Mouse (Mus musculus): ENCODE measurements around the gene Maml3. TPM values are rescaled to one million over a fixed set of nuclear protein-coding genes. Genes with fewer than 3 reads are reported as not detected.

The Maml3 gene
- total RNA-seq, 2 experiments from 2014 or later: 7.4 to 7.5 TPM

DNA sequence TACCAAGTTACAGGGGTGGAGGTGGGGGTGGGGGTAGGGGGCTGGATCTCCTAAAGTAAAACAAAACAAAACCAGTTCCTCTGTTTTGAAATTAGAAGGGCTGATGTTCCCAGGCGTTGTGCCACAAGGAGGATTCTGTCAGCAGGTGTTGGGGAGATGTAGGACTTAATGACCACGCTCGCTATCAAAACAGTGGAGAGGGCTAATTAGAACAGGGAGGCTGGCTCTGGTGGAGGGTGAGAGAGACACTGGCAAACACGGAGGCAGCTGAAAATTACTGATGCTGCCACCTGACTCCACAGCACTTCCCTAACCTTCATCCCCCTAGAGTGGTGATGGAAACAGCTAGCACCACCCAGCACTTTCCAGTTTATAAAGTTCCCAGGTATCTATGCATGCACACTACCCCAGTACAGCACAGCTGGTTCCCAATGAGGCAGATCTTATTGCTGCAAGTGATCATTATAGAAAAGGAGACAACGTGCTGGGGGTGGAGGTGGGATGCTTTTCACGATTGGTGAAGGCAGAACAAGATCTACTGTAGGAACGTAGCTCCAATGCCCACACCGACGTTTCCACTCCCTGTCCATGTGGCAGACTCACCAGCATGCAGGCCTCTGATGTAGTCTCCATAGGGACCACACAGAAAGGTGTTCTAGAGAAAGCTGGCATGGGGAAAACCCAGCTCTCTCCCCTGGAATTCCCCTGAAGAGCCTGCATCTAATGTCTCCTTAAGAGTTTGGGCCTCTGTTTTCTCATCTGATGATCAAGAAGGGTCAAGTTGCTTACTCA lies 332.8 kb downstream of the Maml3 start:
- DNase-seq: no peak
- intact Hi-C loops (cut with DNase I): no loop called here

DNA sequence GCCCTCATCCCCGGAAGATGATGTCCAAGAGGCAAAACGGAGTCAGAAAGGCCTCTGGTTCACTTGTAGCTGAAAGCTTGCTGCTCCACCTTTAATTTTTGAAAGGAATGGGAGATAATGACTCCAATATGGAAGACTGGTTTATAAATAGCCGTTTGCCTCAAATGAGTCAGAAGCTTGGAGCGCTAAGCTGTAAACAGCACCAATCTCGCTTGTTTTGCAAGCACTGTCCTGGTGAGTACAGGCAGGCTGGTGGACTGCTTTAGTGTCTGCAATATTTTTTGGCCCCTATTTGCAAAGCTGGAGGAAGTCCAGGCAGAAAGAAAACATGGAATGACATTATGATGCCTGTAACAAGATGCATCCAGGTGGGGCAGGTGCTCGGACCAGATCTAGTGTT lies 335.7 kb downstream of the Maml3 start:
- DNase-seq: no peak
- intact Hi-C loops (cut with DNase I): no loop called here

DNA sequence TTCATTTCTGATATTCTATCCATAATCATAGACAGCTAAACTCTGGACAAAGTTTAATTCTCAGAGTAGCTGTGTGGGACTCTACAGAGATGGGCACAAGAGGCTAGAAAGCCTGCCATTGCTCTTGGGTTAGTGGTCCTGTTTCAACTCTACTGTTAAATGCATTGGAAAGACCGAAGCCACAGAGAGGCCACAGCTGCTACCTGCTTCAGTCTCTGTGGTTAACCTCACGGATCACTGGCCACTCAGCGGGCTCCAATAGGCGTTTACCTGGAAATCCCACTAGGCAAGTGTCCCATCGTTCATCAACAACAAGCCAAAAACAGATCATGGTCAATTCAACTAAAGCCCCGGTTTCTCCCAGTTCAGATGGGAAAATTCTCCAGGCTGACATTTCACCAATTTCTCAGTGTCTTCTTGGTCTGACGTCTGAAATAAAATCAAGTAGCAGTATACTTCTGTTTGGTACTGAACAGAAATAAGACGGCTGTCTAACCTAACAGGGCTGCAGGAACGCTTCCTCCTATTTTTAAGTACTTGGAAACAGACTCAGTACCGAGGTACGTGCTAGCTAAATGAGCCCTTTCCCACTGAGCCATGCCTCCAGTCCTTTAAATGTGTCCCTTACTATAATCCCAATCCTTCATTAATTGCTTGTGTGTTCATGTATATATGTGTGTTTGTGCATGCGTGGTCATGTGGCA lies 339.5 kb downstream of the Maml3 start:
- intact Hi-C loops (cut with DNase I): no loop called here
- DNase-seq: no peak

DNA sequence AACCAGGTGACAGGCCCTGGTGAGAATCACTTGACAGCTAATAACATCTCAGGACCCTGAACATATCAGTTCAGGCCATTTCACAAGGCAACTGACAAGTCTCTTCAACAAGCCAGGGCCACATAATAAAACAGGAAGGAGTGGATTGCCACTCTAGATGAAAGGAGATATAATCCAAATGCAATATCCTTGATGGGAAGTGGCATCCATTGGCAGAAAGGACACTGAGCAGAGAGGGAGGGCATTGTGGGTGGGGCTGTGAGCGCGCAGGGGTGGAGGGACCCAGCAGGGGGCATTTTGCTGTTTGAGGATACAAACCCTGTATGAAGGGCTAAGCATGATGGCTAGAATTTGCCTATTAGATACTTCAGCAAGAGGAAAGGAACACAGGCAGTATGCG lies 340.7 kb downstream of the Maml3 start:
- no peak for DNase-seq
- intact Hi-C loops (cut with DNase I): no loop called here

DNA sequence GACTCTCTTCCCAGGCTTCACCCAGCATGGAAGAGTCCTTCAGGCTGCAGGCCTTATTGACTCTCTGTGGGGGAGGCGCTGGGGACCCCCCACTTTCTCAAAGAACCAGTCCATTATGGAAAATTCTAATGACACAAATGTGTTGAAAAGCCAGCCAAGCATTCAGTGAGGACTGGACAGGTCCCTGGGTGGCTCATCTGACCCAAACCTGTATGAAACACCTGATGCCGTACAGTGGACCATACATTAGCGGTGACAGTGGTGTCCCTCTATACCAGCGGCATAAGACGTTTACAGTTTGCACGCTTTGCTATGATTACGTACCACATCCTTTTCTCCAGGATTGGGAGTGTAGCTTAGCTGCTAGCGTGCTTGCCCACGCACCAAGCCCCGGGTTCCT lies 342.0 kb downstream of the Maml3 start:
- no peak for DNase-seq
- intact Hi-C loops (cut with DNase I): no loop called here

DNA sequence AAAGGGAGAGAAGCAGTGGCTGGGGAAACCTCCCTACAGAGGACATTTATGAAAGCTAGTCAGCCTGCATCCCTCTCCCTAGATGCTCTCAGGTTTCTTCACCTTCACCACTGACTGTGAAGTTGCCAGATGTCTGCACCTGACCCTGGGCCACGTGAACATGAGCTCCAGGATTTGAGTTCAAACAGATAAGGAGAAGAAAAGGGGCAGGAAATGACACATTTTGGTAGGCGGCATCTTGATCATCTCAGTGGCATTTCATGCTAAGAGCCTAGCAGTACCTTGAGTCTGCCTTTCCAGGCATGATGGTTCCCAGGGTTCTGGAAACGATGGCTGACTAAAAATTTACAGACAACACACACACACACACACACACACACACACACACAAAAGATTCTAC lies 345.3 kb downstream of the Maml3 start:
- DNase-seq: no peak
- intact Hi-C loops (cut with DNase I): no loop called here

DNA sequence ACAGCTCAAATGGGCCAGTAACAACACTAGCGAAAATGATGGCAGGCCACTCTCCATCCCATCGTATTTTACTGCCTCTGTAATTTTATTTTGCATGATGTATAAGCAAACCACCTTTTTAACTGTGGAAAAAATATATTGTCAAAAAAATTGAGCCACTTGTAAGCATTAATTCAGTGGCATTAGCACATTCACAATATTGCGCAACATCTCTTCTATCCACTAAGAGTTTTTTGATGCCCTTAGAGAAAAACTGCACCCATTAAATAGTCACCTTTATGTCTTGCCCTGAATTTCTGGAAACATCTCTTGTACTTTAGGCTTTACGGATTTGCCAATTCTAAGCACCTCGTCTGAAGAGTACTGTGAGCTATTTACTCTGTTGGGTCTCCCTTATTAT lies 347.8 kb downstream of the Maml3 start:
- DNase-seq: no peak
- intact Hi-C loops (cut with DNase I): no loop called here

DNA sequence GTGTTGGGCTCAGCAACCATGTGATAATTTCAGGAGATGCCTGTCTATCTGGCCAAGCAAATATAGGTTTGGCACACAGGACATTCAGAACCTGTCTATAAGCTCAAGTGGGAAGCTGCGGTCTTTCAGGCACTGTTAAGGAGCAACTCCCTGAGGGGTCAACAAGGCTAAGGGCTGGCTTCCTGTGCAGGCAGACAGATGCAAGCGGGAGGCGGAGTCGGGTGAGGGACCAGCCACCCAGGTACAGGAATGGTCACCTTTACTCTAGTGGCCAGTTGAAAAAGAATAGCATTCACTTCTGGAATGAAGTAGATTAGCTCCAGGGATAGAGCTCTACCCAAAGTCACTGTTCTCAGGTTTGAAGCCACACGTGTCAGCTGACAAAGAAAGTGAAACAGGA lies 348.6 kb downstream of the Maml3 start:
- intact Hi-C loops (cut with DNase I): no loop called here
- no peak for DNase-seq

DNA sequence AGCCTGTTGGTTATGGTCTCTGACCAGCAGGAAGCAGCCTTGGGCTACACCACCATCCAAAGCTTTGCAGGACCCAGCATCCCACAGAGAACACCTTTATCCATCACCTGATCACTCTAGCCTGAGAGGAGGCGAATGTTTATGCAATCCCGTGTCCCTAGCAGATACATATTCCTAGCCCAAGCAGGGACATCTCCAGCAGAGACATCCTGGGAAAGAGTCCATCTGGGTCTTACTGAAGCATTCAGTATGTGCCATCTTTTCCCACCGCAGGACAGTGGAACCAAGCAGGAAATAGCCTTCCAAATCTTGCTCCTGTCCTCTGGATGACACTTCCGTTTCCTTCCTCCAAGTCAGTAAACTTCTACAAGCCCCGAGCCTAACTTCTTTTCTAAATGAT lies 351.6 kb downstream of the Maml3 start:
- no peak for DNase-seq
- intact Hi-C loops (cut with DNase I): no loop called here

DNA sequence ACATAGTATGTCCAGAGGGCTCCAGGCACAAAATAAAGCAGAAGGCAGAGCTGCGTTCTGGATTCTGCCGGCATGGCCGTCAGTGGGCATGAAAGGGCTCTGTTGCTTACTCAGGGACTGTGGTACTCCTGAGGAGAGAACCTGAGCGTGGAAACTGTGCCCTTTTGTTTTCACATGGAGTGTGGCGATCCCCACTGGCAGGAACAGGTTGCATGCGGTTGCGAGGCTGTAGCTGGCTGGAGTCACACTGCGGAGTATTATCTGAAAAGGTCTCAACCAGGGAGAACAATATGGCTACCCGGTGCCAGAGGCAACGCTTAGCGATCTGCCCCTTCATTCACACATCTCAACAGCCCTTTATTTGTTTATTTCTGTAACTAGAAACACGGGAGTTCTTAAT lies 353.4 kb downstream of the Maml3 start:
- DNase-seq: peak; percentile 23
- intact Hi-C loops (cut with DNase I): no loop called here

DNA sequence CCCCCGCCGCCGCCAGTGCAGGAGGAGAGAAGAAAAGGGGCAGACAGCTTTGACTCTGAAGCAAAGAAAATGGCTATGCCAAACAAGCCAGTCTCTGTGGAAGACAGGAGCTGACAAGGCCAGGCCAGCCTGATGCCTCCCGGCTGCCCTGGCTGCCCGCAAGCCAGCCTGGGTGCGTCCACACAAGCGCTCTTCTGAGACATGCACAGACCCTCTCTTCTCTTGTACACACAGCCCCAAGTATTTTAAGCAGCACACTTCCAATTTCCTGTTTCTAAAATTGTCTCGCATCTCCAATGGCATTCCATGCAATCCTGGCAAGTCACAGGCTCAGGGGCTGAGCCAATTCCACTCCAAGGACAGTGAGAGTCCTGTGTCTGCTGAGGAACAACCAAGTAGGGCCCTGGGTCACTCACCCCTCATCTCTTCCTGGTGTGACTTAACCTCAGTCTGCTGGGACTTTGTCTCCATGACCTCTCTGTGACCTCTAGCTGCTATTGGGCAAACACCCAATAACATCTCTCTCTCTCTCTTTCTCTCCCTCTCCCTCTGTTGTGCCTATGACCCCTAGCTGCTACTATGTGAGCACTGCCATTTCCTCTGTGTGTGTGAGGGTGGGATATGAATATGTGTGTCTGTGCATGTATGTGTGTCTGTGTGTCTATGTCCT lies 354.9 kb downstream of the Maml3 start:
- intact Hi-C loops (cut with DNase I): no loop called here
- peak; percentile 32 for DNase-seq

DNA sequence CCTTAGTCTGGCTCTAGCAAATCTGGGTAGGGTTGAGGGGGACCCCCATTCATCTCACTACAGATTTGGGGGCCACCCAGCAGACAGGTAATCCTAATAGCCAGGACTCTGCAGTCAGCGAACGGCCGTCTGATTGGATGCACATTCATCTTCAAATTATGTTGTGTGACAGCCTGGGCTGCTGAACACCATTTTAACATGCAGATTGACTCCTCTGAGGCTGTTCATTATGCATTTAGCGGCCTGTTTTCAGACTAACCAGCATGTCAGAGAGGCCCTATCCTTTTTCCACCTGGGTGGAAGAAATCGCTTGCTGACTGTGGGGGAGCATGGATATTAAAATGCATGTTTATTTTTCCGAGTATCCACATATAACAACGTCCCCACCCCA lies 355.5 kb downstream of the Maml3 start:
- intact Hi-C loops (cut with DNase I): no loop called here
- peak; percentile 15 for DNase-seq

DNA sequence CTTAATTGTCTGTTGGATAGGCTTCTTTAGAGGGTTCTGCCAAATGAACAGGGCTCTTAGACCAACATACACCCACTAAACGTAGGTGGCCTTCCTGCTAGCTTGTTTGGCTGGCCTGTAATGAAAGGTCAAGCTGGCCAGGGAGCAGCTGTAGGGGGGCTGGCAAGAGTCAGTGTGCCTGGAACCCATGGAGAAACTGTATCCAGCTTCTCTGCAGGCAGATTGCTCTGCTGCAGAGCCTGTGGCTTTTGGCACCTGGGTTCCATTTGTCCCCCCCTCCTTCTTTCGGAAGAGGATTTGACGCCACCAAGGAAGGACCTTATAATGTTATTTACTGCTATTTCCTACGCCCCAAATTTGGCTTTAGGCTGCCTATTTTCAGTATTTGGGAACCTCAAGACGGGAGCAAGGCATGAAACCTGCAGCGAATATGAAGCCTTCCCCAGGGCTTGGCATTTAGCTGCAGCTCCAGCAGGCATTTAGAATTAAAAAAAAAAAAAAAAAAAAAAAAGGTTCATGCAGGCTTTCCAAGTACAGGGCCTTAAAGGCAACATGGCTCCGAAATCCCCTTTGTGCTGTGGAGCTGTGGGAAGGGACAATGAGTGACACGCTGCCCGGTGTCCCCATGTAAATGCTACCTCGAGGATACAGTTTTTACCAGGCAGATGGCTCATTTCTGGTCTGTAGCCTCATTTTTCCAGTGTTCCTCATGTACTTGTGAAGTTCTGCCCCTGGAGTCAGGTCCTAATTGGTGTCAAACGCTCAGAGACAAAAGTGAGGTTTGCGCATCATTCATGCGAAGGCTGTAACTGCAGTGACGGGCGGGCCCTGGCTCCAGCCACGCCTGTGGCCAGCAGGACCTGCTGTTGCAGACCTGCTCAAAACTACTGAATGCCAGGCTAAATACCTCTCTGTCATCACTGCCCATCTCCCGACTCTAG lies 356.2 kb downstream of the Maml3 start:
- intact Hi-C loops (cut with DNase I): no loop called here
- DNase-seq: peak; percentile 50

DNA sequence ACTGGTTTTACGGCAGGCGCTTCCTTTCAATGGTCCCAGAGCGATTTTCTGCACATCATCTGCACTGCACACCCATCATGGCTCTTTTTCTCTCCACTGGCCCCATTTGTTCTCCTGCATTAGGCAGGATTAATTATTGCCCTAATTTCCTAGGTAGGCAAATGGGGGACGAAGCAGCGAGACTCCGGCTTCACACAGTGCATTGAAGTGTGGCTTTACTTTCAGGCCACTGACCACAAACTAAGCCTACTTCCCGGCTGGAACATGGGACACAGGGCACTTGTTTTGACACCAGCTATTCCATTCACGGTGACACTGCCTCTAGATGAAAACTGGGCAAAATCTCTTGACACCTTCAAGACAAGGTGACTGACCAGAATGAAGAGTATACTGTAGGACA lies 358.1 kb downstream of the Maml3 start:
- no peak for DNase-seq
- intact Hi-C loops (cut with DNase I): no loop called here

DNA sequence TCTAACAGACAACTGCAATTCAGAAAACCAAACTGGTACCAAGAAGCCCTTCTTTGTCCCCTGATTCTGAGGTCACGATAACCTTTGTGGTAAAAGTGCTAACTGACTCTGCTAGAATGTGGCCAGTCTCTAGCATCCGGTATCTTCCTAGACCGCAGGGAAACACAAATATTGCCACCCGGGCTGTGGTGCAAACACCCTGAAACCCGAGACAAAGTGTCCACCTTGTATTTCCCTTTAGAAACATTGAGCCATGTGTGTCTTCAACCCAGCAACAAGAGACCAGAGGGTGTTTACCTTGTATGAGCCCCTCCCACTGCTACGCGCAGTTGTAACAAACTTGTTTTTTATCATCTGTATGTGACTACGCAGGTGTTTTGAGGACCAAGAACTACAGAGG lies 359.7 kb downstream of the Maml3 start:
- intact Hi-C loops (cut with DNase I): no loop called here
- no peak for DNase-seq

DNA sequence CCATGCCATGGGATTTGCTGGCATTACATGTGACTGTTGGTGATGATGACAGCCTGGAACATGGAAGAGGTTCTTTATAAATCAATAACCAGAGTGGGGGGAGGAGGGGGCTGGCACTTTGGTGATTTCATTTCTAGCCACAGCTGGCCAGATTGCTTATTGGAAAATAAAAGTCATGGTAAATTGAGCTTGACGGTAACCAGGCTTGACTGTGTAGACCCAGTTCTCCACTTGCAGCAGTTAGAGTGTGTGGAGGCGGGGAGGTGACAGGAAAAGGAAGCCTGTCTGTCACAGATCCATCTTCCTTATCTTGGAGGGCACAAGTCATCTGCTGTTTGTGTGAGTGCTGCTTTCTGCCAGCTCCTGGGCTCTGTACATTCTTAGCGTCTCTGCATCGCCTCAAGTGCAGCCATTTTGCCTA lies 360.5 kb downstream of the Maml3 start:
- intact Hi-C loops (cut with DNase I): no loop called here
- no peak for DNase-seq

DNA sequence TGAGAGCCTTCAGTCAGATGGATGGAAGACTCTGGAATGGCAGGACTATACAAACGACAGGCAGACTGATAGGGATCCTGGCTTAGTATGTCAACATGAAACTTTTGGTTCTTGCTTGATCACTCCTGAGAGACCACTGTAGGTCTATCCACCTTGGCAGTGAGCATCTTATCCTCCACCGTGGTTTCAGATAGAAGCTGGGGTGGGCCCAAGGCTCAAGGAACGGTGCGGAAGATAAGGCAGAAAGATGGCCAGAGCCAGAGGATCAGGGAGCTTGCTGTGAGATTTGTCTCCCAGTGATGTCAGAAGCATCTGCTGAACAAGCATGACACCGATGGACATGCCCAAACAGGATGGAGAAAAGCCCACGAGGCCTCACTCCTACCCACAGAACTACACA lies 362.5 kb downstream of the Maml3 start:
- intact Hi-C loops (cut with DNase I): no loop called here
- DNase-seq: no peak

DNA sequence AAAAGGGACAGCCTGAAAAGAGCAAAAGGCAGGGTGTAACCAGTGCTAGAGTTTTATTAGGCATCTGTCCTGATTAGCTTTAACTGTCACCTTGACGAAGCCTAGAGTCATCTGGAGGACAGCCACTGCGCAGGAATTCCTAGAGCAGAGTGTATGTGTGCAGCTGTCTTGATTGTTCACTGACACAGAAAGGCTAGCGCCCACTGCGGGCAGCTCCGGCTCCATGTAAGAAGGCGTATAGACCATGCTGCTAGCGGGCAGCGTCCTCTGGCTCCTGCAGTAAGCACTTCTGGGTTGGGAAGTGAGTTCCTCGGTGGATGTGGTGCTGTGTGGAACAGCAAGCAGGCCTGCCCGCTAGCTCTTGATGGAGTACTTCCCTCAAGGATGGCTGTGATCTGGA lies 363.1 kb downstream of the Maml3 start:
- no peak for DNase-seq
- intact Hi-C loops (cut with DNase I): no loop called here

DNA sequence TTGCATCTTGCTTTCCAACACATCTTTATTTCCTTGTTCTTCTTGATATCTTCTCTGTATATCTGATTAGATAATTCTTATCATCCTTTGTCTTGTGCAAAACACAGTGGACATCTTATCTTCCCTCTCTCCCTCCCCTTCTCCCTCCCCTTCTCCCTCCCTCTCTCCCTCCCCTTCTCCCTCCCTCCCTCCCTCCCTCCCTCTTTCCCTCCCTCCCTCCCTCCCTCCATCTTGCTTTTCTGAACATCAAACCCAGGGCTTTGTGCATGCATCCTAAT lies 365.1 kb downstream of the Maml3 start:
- DNase-seq: no peak
- intact Hi-C loops (cut with DNase I): no loop called here

DNA sequence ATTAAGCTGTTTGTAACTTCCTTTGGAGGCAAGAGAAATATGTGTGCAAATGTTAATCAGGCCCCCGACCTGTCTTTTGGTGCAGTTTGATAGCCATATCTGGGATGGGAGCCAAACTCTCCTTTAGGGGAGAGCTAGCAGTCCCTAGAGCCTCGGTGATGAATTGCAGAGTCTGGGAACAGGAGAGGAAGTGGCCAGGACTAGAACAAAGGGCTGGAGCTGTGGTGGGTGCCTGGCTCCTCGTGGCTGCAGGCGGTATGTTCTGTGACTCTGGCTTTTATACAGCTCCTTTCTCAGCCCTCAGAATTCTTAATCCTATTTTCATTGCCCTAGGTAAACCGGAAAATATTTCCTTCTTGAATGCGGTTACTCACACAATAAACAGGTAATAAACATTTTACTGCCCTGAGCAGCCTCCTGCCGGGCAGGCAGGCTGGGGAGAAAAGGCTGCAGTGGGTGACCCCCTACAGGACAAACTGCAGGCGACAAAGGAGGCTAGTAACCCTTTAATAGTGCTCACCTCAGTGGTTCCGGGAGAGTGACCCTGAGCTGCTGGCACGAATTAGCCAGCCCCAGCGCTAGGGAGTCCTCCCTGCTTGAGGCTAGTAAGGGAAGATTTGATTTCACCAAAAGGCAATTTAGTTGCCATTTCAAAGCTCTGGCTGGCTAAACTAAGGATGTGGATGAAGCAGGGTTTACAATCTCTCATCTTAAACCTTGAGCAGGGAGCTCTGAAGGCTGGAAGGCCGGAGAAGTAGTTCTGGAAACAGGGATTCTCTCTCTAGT lies 365.6 kb downstream of the Maml3 start:
- intact Hi-C loops (cut with DNase I): no loop called here
- peak; percentile 21 for DNase-seq

Data from left cerebral cortex, postnatal 4 days (tissue).